Mouse (Mus musculus) MEL (cell line): ENCODE data around the gene Snta1. TPM values are rescaled to one million over a fixed set of nuclear protein-coding genes. Genes with fewer than 3 reads are reported as not detected.

ENCODE experiments used
- DNase-seq: peaks from one replicate; pipeline ENCODE4 v3.0.0; 2011; ENCODE audit warnings: low read depth, low spot score
- H3K27ac ChIP-seq: 2 replicates; pipeline ENCODE4 v1.5.1; 2012; ENCODE audit warnings: low read depth, mild to moderate bottlenecking, control low read depth, low read length, moderate library complexity; ENCODE audit not compliant: control insufficient read depth
- H3K27me3 ChIP-seq, 2 experiments: fragments of 150-350 bp in 1 of 2; sonication (generic) in 1 of 2; 2 replicates each; pipeline ENCODE4 v1.6.1; 2012; ENCODE audit warnings: low read length in 2 of 2, mild to moderate bottlenecking in 2 of 2, improper control_type of control experiment in 1 of 2, moderate library complexity in 1 of 2; ENCODE audit not compliant: insufficient read depth in 2 of 2, control insufficient read depth in 1 of 2
- H3K36me3 ChIP-seq, 2 experiments: 2 replicates each; pipeline ENCODE4 v1.6.1; 2012 to 2014; ENCODE audit warnings: low read length in 2 of 2, improper control_type of control experiment in 1 of 2, inconsistent platforms in 1 of 2, mild to moderate bottlenecking in 1 of 2; ENCODE audit not compliant: insufficient read depth in 2 of 2, control insufficient read depth in 1 of 2
- H3K4me1 ChIP-seq, 2 experiments: fragments of 150-350 bp in 1 of 2; sonication (generic) in 1 of 2; 2 replicates each; pipeline ENCODE4 v1.6.1; 2012; ENCODE audit warnings: low read length in 2 of 2, improper control_type of control experiment in 1 of 2, mild to moderate bottlenecking in 1 of 2; ENCODE audit not compliant: insufficient read depth in 2 of 2, control insufficient read depth in 1 of 2
- H3K4me3 ChIP-seq, 2 experiments: fragments of 150-350 bp in 1 of 2; sonication (generic) in 1 of 2; 2 replicates each; pipeline ENCODE4 v1.5.1; 2012; ENCODE audit warnings: low read depth in 2 of 2, low read length in 2 of 2, mild to moderate bottlenecking in 2 of 2, moderate library complexity in 2 of 2, control low read depth in 1 of 2, improper control_type of control experiment in 1 of 2; ENCODE audit not compliant: control insufficient read depth in 1 of 2, insufficient read depth in 1 of 2
- H3K79me2 ChIP-seq: 2 replicates; pipeline ENCODE4 v1.6.1; 2012; ENCODE audit warnings: mild to moderate bottlenecking, low read length, moderate library complexity; ENCODE audit not compliant: control insufficient read depth, poor library complexity, insufficient read depth
- H3K9ac ChIP-seq: 2 replicates; pipeline ENCODE4 v1.6.1; 2012; ENCODE audit warnings: low read depth, mild to moderate bottlenecking, control low read depth, low read length, moderate library complexity; ENCODE audit not compliant: control insufficient read depth, poor library complexity, severe bottlenecking
- H3K9me3 ChIP-seq: fragments of 150-350 bp; sonication (generic); replicated peaks from 2 replicates; pipeline ENCODE4 v1.6.1; 2012; ENCODE audit warnings: mild to moderate bottlenecking, low read length, improper control_type of control experiment, moderate library complexity; ENCODE audit not compliant: insufficient read depth
- BHLHE40 ChIP-seq: IDR thresholded peaks from 2 replicates; pipeline ENCODE4 v1.6.1; 2012; ENCODE audit warnings: low read depth, mild to moderate bottlenecking, inconsistent platforms, low read length, improper control_type of control experiment, borderline replicate concordance
- CHD1 ChIP-seq: IDR thresholded peaks from 2 replicates; pipeline ENCODE4 v1.6.1; 2012; ENCODE audit warnings: low read depth, mild to moderate bottlenecking, inconsistent platforms, low read length, improper control_type of control experiment
- CHD2 ChIP-seq: IDR thresholded peaks from 2 replicates; pipeline ENCODE4 v1.6.1; 2011; ENCODE audit warnings: low read length, improper control_type of control experiment
- E2F4 ChIP-seq: IDR thresholded peaks from 2 replicates; pipeline ENCODE4 v1.6.1; 2011; ENCODE audit warnings: low read depth, low read length, improper control_type of control experiment, borderline replicate concordance
- ELF1 ChIP-seq: IDR thresholded peaks from 2 replicates; pipeline ENCODE4 v1.6.1; 2014; ENCODE audit warnings: low read depth, mild to moderate bottlenecking, inconsistent platforms, low read length, improper control_type of control experiment, moderate library complexity
- ETS1 ChIP-seq: IDR thresholded peaks from 2 replicates; pipeline ENCODE4 v1.6.1; 2012; ENCODE audit warnings: low read depth, mild to moderate bottlenecking, inconsistent platforms, low read length, improper control_type of control experiment, moderate library complexity
- GABPA ChIP-seq: IDR thresholded peaks from 2 replicates; pipeline ENCODE4 v1.6.1; 2012; ENCODE audit warnings: low read depth, mild to moderate bottlenecking, inconsistent platforms, low read length, improper control_type of control experiment, moderate library complexity
- JUND ChIP-seq: IDR thresholded peaks from 2 replicates; pipeline ENCODE4 v1.6.1; 2011; ENCODE audit warnings: low read depth, mild to moderate bottlenecking, improper control_type of control experiment, low read length
- KAT2A ChIP-seq: conservative IDR thresholded peaks from 2 replicates; pipeline ENCODE4 v1.6.1; 2012; ENCODE audit warnings: low read depth, low read length, improper control_type of control experiment, inconsistent platforms
- MAX ChIP-seq: IDR thresholded peaks from 2 replicates; pipeline ENCODE4 v1.6.1; 2011; ENCODE audit warnings: low read length, improper control_type of control experiment
- MAZ ChIP-seq: IDR thresholded peaks from 2 replicates; pipeline ENCODE4 v1.6.1; 2012; ENCODE audit warnings: low read depth, mild to moderate bottlenecking, inconsistent platforms, low read length, improper control_type of control experiment
- MEF2A ChIP-seq: IDR thresholded peaks from 2 replicates; pipeline ENCODE4 v1.6.1; 2014; ENCODE audit warnings: low read depth, mild to moderate bottlenecking, inconsistent platforms, low read length, improper control_type of control experiment; ENCODE audit not compliant: poor library complexity, insufficient replicate concordance, severe bottlenecking; ENCODE audit errors: extremely low read depth
- MXI1 ChIP-seq: IDR thresholded peaks from 2 replicates; pipeline ENCODE4 v1.6.1; 2011; ENCODE audit warnings: mild to moderate bottlenecking, low read depth, low read length, improper control_type of control experiment
- MYB ChIP-seq: IDR thresholded peaks from 2 replicates; pipeline ENCODE4 v1.6.1; 2011; ENCODE audit warnings: mild to moderate bottlenecking, low read depth, low read length, improper control_type of control experiment
- NELFE ChIP-seq: IDR thresholded peaks from 2 replicates; pipeline ENCODE4 v1.6.1; 2011; ENCODE audit warnings: low read depth, low read length, improper control_type of control experiment
- NRF1 ChIP-seq: IDR thresholded peaks from 2 replicates; pipeline ENCODE4 v1.6.1; 2014; ENCODE audit warnings: low read depth, mild to moderate bottlenecking, inconsistent platforms, low read length, improper control_type of control experiment, moderate library complexity; ENCODE audit not compliant: poor library complexity, insufficient read depth, severe bottlenecking
- POLR2A ChIP-seq, 2 experiments: IDR thresholded peaks; 2 replicates each; pipeline ENCODE4 v1.6.1; 2011 to 2012; ENCODE audit warnings: low read length in 2 of 2, mild to moderate bottlenecking in 2 of 2, control low read depth in 1 of 2, improper control_type of control experiment in 1 of 2, low read depth in 1 of 2, moderate library complexity in 1 of 2; ENCODE audit not compliant: control insufficient read depth in 1 of 2, insufficient read depth in 1 of 2, poor library complexity in 1 of 2
- POLR2AphosphoS2 ChIP-seq: IDR thresholded peaks from 2 replicates; pipeline ENCODE4 v1.6.1; 2011; ENCODE audit warnings: low read length, improper control_type of control experiment
- POLR2AphosphoS5 ChIP-seq: IDR thresholded peaks from 2 replicates; pipeline ENCODE4 v1.6.1; 2012; ENCODE audit warnings: low read depth, borderline replicate concordance, mild to moderate bottlenecking, inconsistent platforms, low read length, moderate library complexity, mixed read lengths
- RAD21 ChIP-seq: IDR thresholded peaks from 2 replicates; pipeline ENCODE4 v1.6.1; 2011; ENCODE audit warnings: mild to moderate bottlenecking, low read depth, low read length, improper control_type of control experiment
- RCOR1 ChIP-seq: IDR thresholded peaks from 2 replicates; pipeline ENCODE4 v1.6.1; 2012; ENCODE audit warnings: low read depth, mild to moderate bottlenecking, inconsistent platforms, low read length, improper control_type of control experiment
- SIN3A ChIP-seq: IDR thresholded peaks from 2 replicates; pipeline ENCODE4 v1.6.1; 2012; ENCODE audit warnings: low read length, improper control_type of control experiment, inconsistent platforms
- SMC3 ChIP-seq: IDR thresholded peaks from 2 replicates; pipeline ENCODE4 v1.6.1; 2011; ENCODE audit warnings: low read depth, low read length, improper control_type of control experiment
- TAL1 ChIP-seq: IDR thresholded peaks from 2 replicates; pipeline ENCODE4 v1.6.1; 2012; ENCODE audit warnings: mild to moderate bottlenecking, inconsistent platforms, low read length, moderate library complexity, mixed read lengths
- UBTF ChIP-seq: IDR thresholded peaks from 2 replicates; pipeline ENCODE4 v1.6.1; 2012; ENCODE audit warnings: low read depth, mild to moderate bottlenecking, inconsistent platforms, low read length, improper control_type of control experiment, moderate library complexity, borderline replicate concordance; ENCODE audit not compliant: insufficient read depth
- USF1 ChIP-seq: IDR thresholded peaks from 2 replicates; pipeline ENCODE4 v1.6.1; 2014; ENCODE audit warnings: low read depth, mild to moderate bottlenecking, inconsistent platforms, low read length, improper control_type of control experiment, moderate library complexity
- USF2 ChIP-seq, 2 experiments: IDR thresholded peaks; 2 replicates each; pipeline ENCODE4 v1.6.1; 2011 to 2012; ENCODE audit warnings: improper control_type of control experiment in 2 of 2, low read length in 2 of 2, borderline replicate concordance in 1 of 2, inconsistent platforms in 1 of 2, low read depth in 1 of 2, mild to moderate bottlenecking in 1 of 2; ENCODE audit not compliant: insufficient read depth in 1 of 2
- ZC3H11A ChIP-seq: IDR thresholded peaks from 2 replicates; pipeline ENCODE4 v1.6.1; 2012; ENCODE audit warnings: low read depth, mild to moderate bottlenecking, inconsistent platforms, low read length, improper control_type of control experiment
- ZKSCAN1 ChIP-seq: IDR thresholded peaks from 2 replicates; pipeline ENCODE4 v1.6.1; 2012; ENCODE audit warnings: low read depth, mild to moderate bottlenecking, inconsistent platforms, low read length, improper control_type of control experiment, moderate library complexity
- ZMIZ1 ChIP-seq: IDR thresholded peaks from 2 replicates; pipeline ENCODE4 v1.6.1; 2012; ENCODE audit warnings: low read depth, mild to moderate bottlenecking, inconsistent platforms, low read length, improper control_type of control experiment, moderate library complexity
- ZNF384 ChIP-seq: IDR thresholded peaks from 2 replicates; pipeline ENCODE4 v1.6.1; 2012; ENCODE audit warnings: low read depth, mild to moderate bottlenecking, inconsistent platforms, low read length, improper control_type of control experiment
- polyA plus RNA-seq, 2 experiments: library from polyadenylated mRNA; stranded (reverse) in 1 of 2; unstranded in 1 of 2; fragments of >175 nt in 1 of 2; fragments of >200 nt in 1 of 2; gene quantifications; 2 replicates each; pipeline versions ENCODE4 v1.2.1 to v1.2.4; 2012; ENCODE audit warnings: low replicate concordance in 2 of 2, low read depth in 1 of 2; ENCODE audit not compliant: insufficient read length in 2 of 2, insufficient read depth in 1 of 2, missing spikeins in 1 of 2
- total RNA-seq: library from RNA; depleted of rRNA; stranded (reverse); fragments of 300-350 nt; gene quantifications from 2 replicates; pipeline ENCODE4 v1.2.3, GENCODE M21; 2012

Snta1 gene
- total and polyA plus RNA-seq, 3 experiments, result 2.7 to 6.7 TPM; not detected in 1

DNA sequence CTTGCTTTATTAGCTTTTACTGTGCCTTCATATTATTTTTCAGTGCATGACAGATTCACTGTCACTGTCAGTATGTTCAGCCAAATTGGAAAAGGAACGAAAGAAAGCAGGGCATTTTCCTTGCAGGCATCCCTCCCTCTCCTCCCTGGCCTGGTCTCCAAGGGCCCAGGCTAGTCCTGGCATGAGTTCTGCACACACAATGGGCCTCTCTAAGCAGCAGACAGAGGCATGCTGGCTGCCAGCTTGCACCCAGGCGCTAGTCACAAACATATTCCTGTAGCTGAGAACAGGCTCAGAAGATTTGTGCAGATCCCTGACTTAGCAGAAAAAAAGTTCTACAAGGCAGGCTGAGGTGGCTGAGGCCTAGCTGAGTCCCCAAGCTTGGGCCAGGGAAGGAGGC, 8.6 kb downstream of the Snta1 start:
- H3K9ac ChIP-seq, result no peak overlapping the region
- H3K4me1 ChIP-seq, result peaks cover 0 to 10% of the 10 kb centered on the region in 2 experiments; a peak in 2 of 4 replicates
- peaks cover 0 to 8% of the 10 kb centered on the region in 2 experiments; a peak in 2 of 4 replicates for H3K36me3 ChIP-seq
- no peaks in the 10 kb centered on the region for H3K79me2 ChIP-seq
- no peak for DNase-seq
- H3K27me3 ChIP-seq, result no peaks in the 10 kb centered on the region
- no peaks in the 10 kb centered on the region for H3K9me3 ChIP-seq
- no peak for TF ChIP-seq POLR2AphosphoS5
- TF ChIP-seq ELF1, result no peak
- TF ChIP-seq RAD21, result no peak
- no peak for TF ChIP-seq CHD2
- TF ChIP-seq KAT2A, result no peak
- no peak for TF ChIP-seq SIN3A
- no peak for TF ChIP-seq USF1
- no peak for TF ChIP-seq TAL1
- TF ChIP-seq POLR2AphosphoS2, result no peak
- TF ChIP-seq USF2 (IDR thresholded peaks at IDR 0.05; ENCODE audit: borderline replicate concordance in 1 of 2, insufficient read depth in 1 of 2, low read depth in 1 of 2, low read length in 2 of 2), result no peak
- no peak for TF ChIP-seq MXI1
- TF ChIP-seq ETS1, result no peak
- no peak for TF ChIP-seq MAX
- no peak for TF ChIP-seq POLR2A (IDR thresholded peaks at IDR 0.05; ENCODE audit: control insufficient read depth in 1 of 2, insufficient read depth in 1 of 2, low read depth in 1 of 2, low read length in 2 of 2, poor library complexity in 1 of 2)
- no peak for TF ChIP-seq MAZ
- no peak for TF ChIP-seq E2F4
- no peak for TF ChIP-seq MEF2A
- TF ChIP-seq GABPA, result no peak
- TF ChIP-seq CHD1, result no peak
- TF ChIP-seq ZKSCAN1, result no peak
- H3K4me3 ChIP-seq, result no peak overlapping the region
- H3K27ac ChIP-seq, result no peak overlapping the region

- Histone ChIP-seq H3K79me2 (no peaks in the 10 kb centered on the region), H3K27me3 (no peaks in the 10 kb centered on the region), H3K9me3 (no peaks in the 10 kb centered on the region), H3K9ac (no peak overlapping the region), H3K4me3 (no peak overlapping the region), H3K4me1 (peaks cover 0 to 8% of the 10 kb centered on the region in 2 experiments; a peak in 2 of 4 replicates), H3K36me3 (peaks cover 0 to 8% of the 10 kb centered on the region in 2 experiments; a peak in 2 of 4 replicates), H3K27ac (no peak overlapping the region)
- no peak for DNase-seq
- TF ChIP-seq TAL1 (no peak), POLR2AphosphoS5 (no peak), UBTF (no peak), E2F4 (no peak), SIN3A (no peak), RAD21 (no peak), MYB (no peak), SMC3 (no peak), CHD2 (no peak), ZKSCAN1 (no peak), JUND (no peak), BHLHE40 (no peak), ETS1 (no peak), GABPA (no peak), ZMIZ1 (no peak), RCOR1 (no peak), ZNF384 (no peak), NRF1 (no peak), ZC3H11A (no peak), NELFE (no peak)
These were observed 9.6 kb downstream of the Snta1 start for GRCm38 (mm10) chr2:154398267-154398666.
